Mouse (Mus musculus) liver, embryonic 15.5 days (tissue): Measurements from ENCODE around the gene Gpc6. TPM values are rescaled to one million over a fixed set of nuclear protein-coding genes. Genes with fewer than 3 reads are reported as not detected.

Experiments
- ATAC-seq: fragments of 200-750 bp; cut with Nextera tagmentation; 2 replicates; pipeline ENCODE4 v1.8.0; 2017; ENCODE audit warnings: moderate number of reproducible peaks, mild to moderate bottlenecking, moderate library complexity; ENCODE audit not compliant: insufficient read depth
- H3K27ac ChIP-seq: fragments of 300-500 bp; sonication (generic); replicated peaks from 2 replicates; pipeline ENCODE4 v1.5.1; 2015; ENCODE audit warnings: mild to moderate bottlenecking, inconsistent platforms
- H3K27me3 ChIP-seq: fragments of 300-500 bp; sonication (generic); 2 replicates; pipeline ENCODE4 v1.6.1; 2015; ENCODE audit warnings: mild to moderate bottlenecking, inconsistent platforms
- H3K36me3 ChIP-seq: fragments of 300-500 bp; sonication (generic); replicated peaks from 2 replicates; pipeline ENCODE4 v1.6.1; 2015; ENCODE audit warnings: moderate library complexity, mild to moderate bottlenecking, inconsistent platforms
- H3K4me1 ChIP-seq: fragments of 300-500 bp; sonication (generic); replicated peaks from 2 replicates; pipeline ENCODE4 v1.6.1; 2015; ENCODE audit warnings: inconsistent platforms
- H3K4me2 ChIP-seq: fragments of 300-500 bp; sonication (generic); 2 replicates; pipeline ENCODE4 v1.6.1; 2015; ENCODE audit warnings: moderate library complexity, mild to moderate bottlenecking, inconsistent platforms
- H3K4me3 ChIP-seq: fragments of 300-500 bp; sonication (generic); replicated peaks from 2 replicates; pipeline ENCODE4 v1.5.1; 2015; ENCODE audit warnings: mild to moderate bottlenecking, inconsistent platforms
- H3K9ac ChIP-seq: fragments of 300-500 bp; sonication (generic); 2 replicates; pipeline ENCODE4 v1.6.1; 2015; ENCODE audit warnings: moderate library complexity, mild to moderate bottlenecking, inconsistent platforms
- H3K9me3 ChIP-seq: fragments of 300-500 bp; sonication (generic); replicated peaks from 2 replicates; pipeline ENCODE4 v1.6.1; 2016; ENCODE audit warnings: inconsistent platforms
- WGBS: fragments of 180-500 bp; shearing (Covaris S2); methylation state at CpG from one replicate; pipeline ENCODE4 v1.1.7; 2015; ENCODE audit warnings: mixed read lengths; ENCODE audit not compliant: insufficient replicate concordance; 5-methylcytosine and 5-hydroxymethylcytosine counted together
- polyA plus RNA-seq: library from polyadenylated mRNA; unstranded; fragments of >200 nt; fragmentation: Nextera tagmentation; extraction: Ambion mirVana; gene quantifications from 2 replicates; pipeline ENCODE4 v1.2.1, GENCODE M21; 2015

Gpc6 gene
- polyA plus RNA-seq, 1 experiment from 2014 or later: 3.4 TPM

GRCm38 (mm10) chr14:117837021-117837420 lies 911.9 kb downstream of the Gpc6 start:
- Histone ChIP-seq H3K4me3 (no peak overlapping the region), H3K4me2 (no peak overlapping the region), H3K9me3 (no peaks in the 10 kb centered on the region), H3K27me3 (no peaks in the 10 kb centered on the region), H3K9ac (no peak overlapping the region), H3K27ac (no peak overlapping the region), H3K36me3 (no peaks in the 10 kb centered on the region), H3K4me1 (no peaks in the 10 kb centered on the region)
- no peak for ATAC-seq
- WGBS: 70% methylated on average over 4 of the region's 4 CpGs

DNA sequence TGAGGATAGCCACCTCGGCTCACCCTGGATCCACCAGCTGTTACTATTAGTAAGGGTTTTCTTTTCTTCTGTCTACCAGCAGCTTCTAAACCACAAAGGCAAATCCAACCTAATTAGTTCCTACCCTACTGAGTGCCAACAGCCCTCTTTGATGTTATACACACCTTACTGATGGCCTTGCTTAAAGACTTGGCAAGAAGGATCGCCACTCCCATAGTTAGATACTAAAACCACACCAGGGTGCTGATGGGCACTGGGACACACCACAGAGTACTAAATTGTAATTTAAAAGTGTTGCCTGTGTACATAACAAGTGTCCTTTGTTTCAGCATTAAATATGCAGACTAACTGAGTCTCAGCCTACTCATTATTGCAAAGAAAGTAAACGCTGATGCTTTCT lies 912.6 kb downstream of the Gpc6 start:
- ATAC-seq: no peak
- Histone ChIP-seq H3K4me1 (no peaks in the 10 kb centered on the region), H3K27ac (no peak overlapping the region), H3K9ac (no peak overlapping the region), H3K4me2 (no peak overlapping the region), H3K4me3 (no peak overlapping the region), H3K36me3 (no peaks in the 10 kb centered on the region), H3K27me3 (no peaks in the 10 kb centered on the region), H3K9me3 (no peaks in the 10 kb centered on the region)
- WGBS: 54% methylated on average over 3 of the region's 3 CpGs

GRCm38 (mm10) chr14:117841211-117841610 lies 916.1 kb downstream of the Gpc6 start:
- no peak for ATAC-seq
- WGBS: 58% methylated on average over 4 of the region's 4 CpGs

GRCm38 (mm10) chr14:117841797-117842553 lies 916.9 kb downstream of the Gpc6 start:
- H3K36me3 ChIP-seq: no peaks in the 10 kb centered on the region
- ATAC-seq: no peak
- no peak overlapping the region for H3K9ac ChIP-seq
- WGBS: 42% methylated on average over 14 of the region's 14 CpGs
- no peak overlapping the region for H3K27ac ChIP-seq
- H3K4me1 ChIP-seq: no peaks in the 10 kb centered on the region
- no peak overlapping the region for H3K4me3 ChIP-seq
- no peak overlapping the region for H3K4me2 ChIP-seq
- no peaks in the 10 kb centered on the region for H3K27me3 ChIP-seq
- no peaks in the 10 kb centered on the region for H3K9me3 ChIP-seq

More at GRCm38 (mm10) chr14:117841211-117841610, 916.1 kb downstream of the Gpc6 start:
- Histone ChIP-seq H3K4me1 (no peaks in the 10 kb centered on the region), H3K27ac (no peak overlapping the region), H3K36me3 (no peaks in the 10 kb centered on the region), H3K27me3 (no peaks in the 10 kb centered on the region), H3K9me3 (no peaks in the 10 kb centered on the region), H3K9ac (no peak overlapping the region), H3K4me2 (no peak overlapping the region), H3K4me3 (no peak overlapping the region)

DNA sequence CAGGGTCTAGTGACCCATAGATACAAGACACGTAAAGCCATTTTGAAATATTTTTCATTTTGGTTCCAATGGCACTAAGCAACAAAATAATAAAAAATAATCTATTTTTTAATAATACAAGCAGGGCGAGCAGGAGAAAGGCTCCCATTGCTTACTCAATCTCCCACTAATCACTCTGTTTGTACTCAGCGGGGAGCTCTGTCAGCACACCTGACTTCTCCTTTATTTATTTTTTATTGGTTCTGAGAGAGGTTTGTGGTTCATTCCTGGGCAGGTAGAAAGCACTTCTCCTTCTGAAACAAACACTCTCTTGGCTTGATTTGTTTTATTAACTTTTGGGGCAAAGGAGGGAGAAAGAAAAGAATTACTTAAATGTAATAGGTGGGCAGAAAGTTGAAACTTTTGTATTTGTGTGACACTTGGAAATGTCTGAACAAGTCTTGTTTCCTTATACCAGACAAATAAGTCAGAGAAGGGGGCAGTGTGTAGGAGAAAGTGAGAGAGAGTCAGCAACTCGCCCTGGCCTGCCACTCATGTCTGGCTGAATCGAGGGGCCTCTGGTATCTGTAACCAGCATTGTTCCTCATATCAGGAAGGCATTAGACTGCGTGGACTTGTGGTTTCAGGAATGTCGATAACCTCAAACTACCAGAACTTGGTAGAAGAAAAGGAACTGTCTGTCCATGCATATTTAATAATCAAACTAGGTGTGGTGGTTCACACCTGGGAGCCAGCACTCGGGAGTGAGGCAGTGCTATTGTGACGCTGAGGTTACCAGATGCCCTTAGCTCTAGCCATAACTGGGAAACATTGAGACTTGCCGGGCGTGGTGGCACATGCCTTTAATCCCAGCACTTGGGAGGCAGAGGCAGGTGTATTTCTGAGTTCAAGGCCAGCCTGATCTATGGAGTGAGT lies 924.7 kb downstream of the Gpc6 start:
- no peak overlapping the region for H3K4me3 ChIP-seq
- ATAC-seq: no peak
- no peaks in the 10 kb centered on the region for H3K9me3 ChIP-seq
- H3K9ac ChIP-seq: no peak overlapping the region
- H3K4me1 ChIP-seq: no peaks in the 10 kb centered on the region
- no peaks in the 10 kb centered on the region for H3K27me3 ChIP-seq
- H3K27ac ChIP-seq: no peak overlapping the region
- WGBS: 52% methylated on average over 11 of the region's 11 CpGs
- no peaks in the 10 kb centered on the region for H3K36me3 ChIP-seq
- H3K4me2 ChIP-seq: no peak overlapping the region

DNA sequence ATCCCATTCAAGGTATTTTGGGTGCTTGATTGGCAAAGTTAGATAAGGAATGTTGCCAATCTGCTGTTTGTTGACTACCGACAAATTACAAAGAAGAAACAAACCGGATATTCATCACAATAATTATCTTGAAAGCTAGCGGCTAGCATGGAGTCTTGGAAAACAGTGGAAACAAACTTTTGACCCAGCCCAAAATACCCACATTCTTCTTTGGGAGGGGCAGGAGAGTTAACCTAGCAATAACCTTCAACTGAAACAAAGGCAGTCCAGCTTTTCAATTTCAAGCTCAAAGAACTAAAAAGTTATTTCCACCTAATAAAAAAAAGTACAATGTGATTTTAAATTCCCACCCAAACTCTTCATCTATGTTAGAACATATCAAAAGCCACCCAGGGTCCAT lies 927.2 kb downstream of the Gpc6 start:
- ATAC-seq: no peak
- no peak overlapping the region for H3K27ac ChIP-seq

GRCm38 (mm10) chr14:117852842-117853241 lies 927.7 kb downstream of the Gpc6 start:
- H3K9ac ChIP-seq: no peak overlapping the region
- no peak overlapping the region for H3K4me2 ChIP-seq
- H3K27me3 ChIP-seq: no peaks in the 10 kb centered on the region
- H3K9me3 ChIP-seq: no peaks in the 10 kb centered on the region
- no peaks in the 10 kb centered on the region for H3K4me1 ChIP-seq
- WGBS: 46% methylated on average over 2 of the region's 2 CpGs
- H3K27ac ChIP-seq: no peak overlapping the region
- no peak for ATAC-seq
- no peaks in the 10 kb centered on the region for H3K36me3 ChIP-seq
- no peak overlapping the region for H3K4me3 ChIP-seq

More for the DNA sequence above, 927.2 kb downstream of the Gpc6 start:
- Histone ChIP-seq H3K9me3 (no peaks in the 10 kb centered on the region), H3K4me2 (no peak overlapping the region), H3K27me3 (no peaks in the 10 kb centered on the region), H3K9ac (no peak overlapping the region), H3K36me3 (no peaks in the 10 kb centered on the region), H3K4me1 (no peaks in the 10 kb centered on the region), H3K4me3 (no peak overlapping the region)
- 71% methylated on average over 3 of the region's 3 CpGs for WGBS

- Histone ChIP-seq H3K9me3 (no peaks in the 10 kb centered on the region), H3K9ac (no peak overlapping the region), H3K27me3 (no peaks in the 10 kb centered on the region), H3K27ac (no peak overlapping the region), H3K36me3 (no peaks in the 10 kb centered on the region), H3K4me1 (no peaks in the 10 kb centered on the region), H3K4me3 (no peak overlapping the region), H3K4me2 (no peak overlapping the region)
- WGBS: 70% methylated on average over 5 of the region's 5 CpGs
- no peak for ATAC-seq
Measured at GRCm38 (mm10) chr14:117854498-117854897, 929.4 kb downstream of the Gpc6 start.

DNA sequence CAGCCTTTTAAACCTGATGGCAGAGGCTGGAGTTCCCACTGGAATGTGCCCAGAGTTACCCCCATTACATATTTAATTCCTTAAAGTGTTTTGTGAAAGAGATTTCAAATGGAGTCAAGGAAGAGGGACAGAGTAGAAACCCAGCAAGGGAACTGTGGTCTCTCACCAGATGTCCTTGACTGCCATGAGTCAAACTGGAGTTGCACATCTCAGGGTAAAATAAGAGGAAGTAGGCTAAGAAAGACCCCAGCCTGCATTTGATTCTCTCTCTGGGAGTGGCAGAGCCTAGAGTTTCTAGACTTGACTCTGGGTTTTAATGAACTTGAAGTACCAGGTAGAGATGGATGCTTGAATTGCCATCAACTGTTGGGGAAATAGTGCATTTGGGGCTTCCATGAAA lies 946.2 kb downstream of the Gpc6 start:
- no peaks in the 10 kb centered on the region for H3K36me3 ChIP-seq
- no peaks in the 10 kb centered on the region for H3K27me3 ChIP-seq
- no peak overlapping the region for H3K9ac ChIP-seq
- no peak overlapping the region for H3K4me3 ChIP-seq
- no peaks in the 10 kb centered on the region for H3K4me1 ChIP-seq
- no peak for ATAC-seq
- no peak overlapping the region for H3K4me2 ChIP-seq
- no peaks in the 10 kb centered on the region for H3K9me3 ChIP-seq
- no peak overlapping the region for H3K27ac ChIP-seq

- Histone ChIP-seq H3K9ac (no peak overlapping the region), H3K36me3 (no peaks in the 10 kb centered on the region), H3K4me1 (no peaks in the 10 kb centered on the region), H3K4me3 (no peak overlapping the region), H3K4me2 (no peak overlapping the region), H3K27me3 (no peaks in the 10 kb centered on the region), H3K9me3 (no peaks in the 10 kb centered on the region), H3K27ac (no peak overlapping the region)
- 81% methylated on average over 9 of the region's 9 CpGs for WGBS
- ATAC-seq: no peak
Measured at GRCm38 (mm10) chr14:117879313-117879712, 954.2 kb downstream of the Gpc6 start.

DNA sequence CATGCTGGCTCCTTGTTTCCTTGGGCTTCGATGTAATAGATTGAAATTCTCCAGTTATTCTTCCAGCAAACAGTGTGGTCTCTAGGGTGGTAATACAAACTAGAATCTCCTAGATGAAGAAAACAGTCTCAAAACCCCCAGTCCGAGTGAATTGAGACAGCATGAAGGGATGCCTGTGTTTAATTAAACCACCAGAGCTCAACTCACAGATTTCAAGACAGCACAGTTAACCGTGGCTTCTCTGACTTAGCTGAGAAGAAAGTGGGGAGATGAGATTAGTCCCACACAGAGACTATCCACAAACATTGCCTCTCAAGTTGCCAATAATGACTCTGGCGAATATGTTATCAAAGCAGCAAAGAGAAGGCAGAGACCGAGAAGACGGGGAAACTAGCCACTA lies 956.0 kb downstream of the Gpc6 start:
- Histone ChIP-seq H3K4me3 (no peak overlapping the region), H3K9ac (no peak overlapping the region), H3K4me1 (no peaks in the 10 kb centered on the region), H3K9me3 (no peaks in the 10 kb centered on the region), H3K36me3 (no peaks in the 10 kb centered on the region), H3K27me3 (no peaks in the 10 kb centered on the region), H3K27ac (no peak overlapping the region), H3K4me2 (no peak overlapping the region)
- ATAC-seq: no peak
- 57% methylated on average over 6 of the region's 6 CpGs for WGBS
